Mouse (Mus musculus): ENCODE measurements around the gene Kank2. TPM values are rescaled to one million over a fixed set of nuclear protein-coding genes. Genes with fewer than 3 reads are reported as not detected.

Kank2 gene
- total RNA-seq (2012; rRNA removed) (5.9 and 7.6 TPM in 2 replicates), polyA plus RNA-seq (2012; ENCODE audit: insufficient read depth in 1 of 2, insufficient read length in 2 of 2, low read depth in 1 of 2, low replicate concordance in 2 of 2, missing spikeins in 1 of 2) (10 to 100 TPM in 1 of 2 experiments, not detected in 1; 16.3 TPM)

DNA sequence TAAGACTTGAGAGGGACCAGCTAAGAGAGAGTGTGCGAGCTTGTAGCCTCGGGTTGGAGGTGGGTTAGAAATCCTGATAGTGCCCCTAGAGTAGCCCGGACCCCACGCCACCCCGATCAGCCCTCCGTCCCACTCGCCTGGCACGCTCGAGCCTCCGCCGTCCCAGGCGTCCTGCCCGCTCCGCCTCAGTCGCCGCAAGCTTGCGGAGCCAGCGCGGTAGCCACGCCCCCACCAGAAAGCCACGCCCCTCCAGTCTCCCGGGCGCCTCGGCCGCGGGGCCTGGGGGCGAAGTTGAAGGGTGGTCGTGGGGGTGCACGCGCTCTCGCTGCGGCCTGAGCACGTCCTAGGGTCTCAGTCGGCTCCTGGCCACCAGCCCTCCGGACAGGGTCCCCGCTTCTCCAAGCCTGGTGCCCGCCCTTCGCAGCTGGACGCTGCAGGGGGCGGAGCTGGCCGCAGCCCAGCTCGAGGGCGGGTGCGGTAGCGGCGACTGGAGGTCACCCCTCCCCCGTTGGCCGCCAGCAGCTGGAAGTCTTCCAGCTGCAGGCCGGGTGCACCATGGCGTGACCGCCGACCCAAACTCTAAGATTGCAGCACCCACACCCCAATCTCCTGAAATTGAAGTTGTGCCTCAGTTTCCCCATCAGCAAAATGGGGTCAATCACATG lies at the start of gene Kank2:
TSS of gene Kank2 (minus strand) at position 400 of the 665 bp plus-strand sequence.
- peaks cover 4 to 7% of the 10 kb centered on the region in 2 experiments; a peak in 3 of 4 replicates for H3K4me1 ChIP-seq (ENCODE audit: control insufficient read depth in 1 of 2, insufficient read depth in 2 of 2, low read length in 2 of 2)
- no peak within 1 kb of the TSS for H3K27ac ChIP-seq (ENCODE audit: control insufficient read depth, low read depth, low read length)
- H3K36me3 ChIP-seq (ENCODE audit: control insufficient read depth in 1 of 2, insufficient read depth in 2 of 2, low read length in 2 of 2), result no peaks in the 10 kb centered on the region
- peak; percentile 95 for DNase-seq (ENCODE audit: low read depth, low spot score)
- no peaks in the 10 kb centered on the region for H3K9me3 ChIP-seq (replicated peaks; ENCODE audit: insufficient read depth, low read length)
- H3K27me3 ChIP-seq (ENCODE audit: control insufficient read depth in 1 of 2, insufficient read depth in 2 of 2, low read length in 2 of 2), result no peaks in the 10 kb centered on the region
- no peaks in the 10 kb centered on the region; the same call in 1 of the 2 replicates for H3K79me2 ChIP-seq (ENCODE audit: control insufficient read depth, insufficient read depth, low read length, poor library complexity)
- peak within 1 kb of the TSS; percentile 62 to 93 for H3K4me3 ChIP-seq (ENCODE audit: control insufficient read depth in 1 of 2, insufficient read depth in 1 of 2, low read depth in 2 of 2, low read length in 2 of 2)
- H3K9ac ChIP-seq (ENCODE audit: control insufficient read depth, low read depth, low read length, poor library complexity, severe bottlenecking), result peak within 1 kb of the TSS; percentile 68
- 0 out of 2 replicates have a peak, but pooled peaks have one; percentile 24 for TF ChIP-seq HCFC1 (IDR thresholded peaks at IDR 0.05; ENCODE audit: low read depth, low read length)
- TF ChIP-seq POLR2A (IDR thresholded peaks at IDR 0.05; ENCODE audit: control insufficient read depth in 1 of 2, insufficient read depth in 1 of 2, low read depth in 1 of 2, low read length in 2 of 2, poor library complexity in 1 of 2), result peak; percentile 59 to 76; a peak in 3 of 4 replicates
- TF ChIP-seq RAD21 (IDR thresholded peaks at IDR 0.05; ENCODE audit: low read depth, low read length), result no peak
- no peak for TF ChIP-seq USF2 (IDR thresholded peaks at IDR 0.05; ENCODE audit: borderline replicate concordance in 1 of 2, insufficient read depth in 1 of 2, low read depth in 1 of 2, low read length in 2 of 2)
- no peak for TF ChIP-seq ZKSCAN1 (IDR thresholded peaks at IDR 0.05; ENCODE audit: low read depth, low read length)
- no peak for TF ChIP-seq POLR2AphosphoS5 (IDR thresholded peaks at IDR 0.05; ENCODE audit: borderline replicate concordance, low read depth, low read length)
- peak; percentile 5; the same call in 1 of the 2 replicates for TF ChIP-seq ELF1 (IDR thresholded peaks at IDR 0.05; ENCODE audit: low read depth, low read length)
- TF ChIP-seq NELFE (IDR thresholded peaks at IDR 0.05; ENCODE audit: low read depth, low read length), result peak; percentile 84
- no peak for TF ChIP-seq JUND (IDR thresholded peaks at IDR 0.05; ENCODE audit: low read depth, low read length)
- TF ChIP-seq GATA1 (IDR thresholded peaks at IDR 0.05; ENCODE audit: low read depth, low read length), result no peak
- peak; percentile 72 for TF ChIP-seq RCOR1 (IDR thresholded peaks at IDR 0.05; ENCODE audit: low read depth, low read length)
- no peak for TF ChIP-seq CHD2 (IDR thresholded peaks at IDR 0.05; ENCODE audit: low read length)
- no peak for TF ChIP-seq MAFK (IDR thresholded peaks at IDR 0.05; ENCODE audit: borderline replicate concordance, low read depth, low read length)
- TF ChIP-seq TCF12 (IDR thresholded peaks at IDR 0.05; ENCODE audit: low read depth, low read length), result peak; percentile 12; the same call in 1 of the 2 replicates
- no peak for TF ChIP-seq MEF2A (IDR thresholded peaks at IDR 0.05; ENCODE audit: extremely low read depth, insufficient replicate concordance, low read depth, low read length, poor library complexity, severe bottlenecking)
- TF ChIP-seq GABPA (IDR thresholded peaks at IDR 0.05; ENCODE audit: low read depth, low read length), result no peak
- TF ChIP-seq SMC3 (IDR thresholded peaks at IDR 0.05; ENCODE audit: low read depth, low read length), result peak; percentile 1; the same call in 1 of the 2 replicates
- TF ChIP-seq BHLHE40 (IDR thresholded peaks at IDR 0.05; ENCODE audit: borderline replicate concordance, low read depth, low read length), result peak; percentile 6
- TF ChIP-seq ZMIZ1 (IDR thresholded peaks at IDR 0.05; ENCODE audit: low read depth, low read length), result peak; percentile 92
- no peak for TF ChIP-seq CHD1 (IDR thresholded peaks at IDR 0.05; ENCODE audit: low read depth, low read length)
- TF ChIP-seq EP300 (IDR thresholded peaks at IDR 0.05; ENCODE audit: low read depth in 1 of 2, low read length in 2 of 2), result peak; percentile 5 to 36; a peak in 1 of 4 replicates
- peak; percentile 69; the same call in 1 of the 2 replicates for TF ChIP-seq E2F4 (IDR thresholded peaks at IDR 0.05; ENCODE audit: borderline replicate concordance, low read depth, low read length)
- TF ChIP-seq ETS1 (IDR thresholded peaks at IDR 0.05; ENCODE audit: low read depth, low read length), result peak; percentile 51; the same call in 1 of the 2 replicates
- no peak for TF ChIP-seq MYC (IDR thresholded peaks at IDR 0.05; ENCODE audit: low read depth, low read length)
- TF ChIP-seq ZC3H11A (IDR thresholded peaks at IDR 0.05; ENCODE audit: low read depth, low read length), result peak; percentile 28; the same call in 1 of the 2 replicates
- TF ChIP-seq USF1 (IDR thresholded peaks at IDR 0.05; ENCODE audit: low read depth, low read length), result peak; percentile 63
- peak; percentile 28; the same call in 1 of the 2 replicates for TF ChIP-seq NRF1 (IDR thresholded peaks at IDR 0.05; ENCODE audit: insufficient read depth, low read depth, low read length, poor library complexity, severe bottlenecking)
- TF ChIP-seq UBTF (IDR thresholded peaks at IDR 0.05; ENCODE audit: borderline replicate concordance, insufficient read depth, low read depth, low read length), result no peak; the same call in 1 of the 2 replicates
- TF ChIP-seq SIN3A (IDR thresholded peaks at IDR 0.05; ENCODE audit: low read length), result peak; percentile 28; the same call in 1 of the 2 replicates
- no peak for TF ChIP-seq KAT2A (conservative IDR thresholded peaks at IDR 0.05; ENCODE audit: low read depth, low read length)
- peak; percentile 66 for TF ChIP-seq MAX (IDR thresholded peaks at IDR 0.05; ENCODE audit: low read length)
- TF ChIP-seq ZNF384 (IDR thresholded peaks at IDR 0.05; ENCODE audit: low read depth, low read length), result no peak
- TF ChIP-seq POLR2AphosphoS2 (IDR thresholded peaks at IDR 0.05; ENCODE audit: low read length), result no peak
- peak; percentile 25; the same call in 1 of the 2 replicates for TF ChIP-seq TBP (IDR thresholded peaks at IDR 0.05; ENCODE audit: low read depth, low read length)

Measured in MEL (cell line).